Mouse (Mus musculus) CH12.LX (cell line): ENCODE measurements around the gene Tanc1.

Experiments used
- CTCF ChIP-seq, 2 experiments: IDR thresholded peaks in 1 of 2; conservative IDR thresholded peaks in 1 of 2; 2 replicates each; pipeline ENCODE4 v1.5.1; 2011 to 2012; ENCODE audit warnings: low read depth in 2 of 2, low read length in 2 of 2, improper control_type of control experiment in 1 of 2, inconsistent platforms in 1 of 2, mild to moderate bottlenecking in 1 of 2, moderate library complexity in 1 of 2
- EP300 ChIP-seq: IDR thresholded peaks from 2 replicates; pipeline ENCODE4 v1.6.1; 2011; ENCODE audit warnings: low read length, improper control_type of control experiment
- JUND ChIP-seq: conservative IDR thresholded peaks from 2 replicates; pipeline ENCODE4 v1.6.1; 2011; ENCODE audit warnings: low read depth, low read length, improper control_type of control experiment
- MAFK ChIP-seq: IDR thresholded peaks from 2 replicates; pipeline ENCODE4 v1.6.1; 2011; ENCODE audit warnings: low read length, improper control_type of control experiment; ENCODE audit not compliant: insufficient replicate concordance
- MEF2A ChIP-seq: IDR thresholded peaks from 2 replicates; pipeline ENCODE4 v1.6.1; 2014; ENCODE audit warnings: low read depth, mild to moderate bottlenecking, inconsistent platforms, low read length, improper control_type of control experiment, borderline replicate concordance
- POLR2A ChIP-seq: IDR thresholded peaks from 2 replicates; pipeline ENCODE4 v1.6.1; 2011; ENCODE audit warnings: low read depth, mild to moderate bottlenecking, improper control_type of control experiment, low read length
- RCOR1 ChIP-seq: conservative IDR thresholded peaks from 2 replicates; pipeline ENCODE4 v1.6.1; 2012; ENCODE audit warnings: low read depth, mild to moderate bottlenecking, inconsistent platforms, low read length, improper control_type of control experiment
- USF1 ChIP-seq: IDR thresholded peaks from 2 replicates; pipeline ENCODE4 v1.6.1; 2014; ENCODE audit warnings: low read depth, mild to moderate bottlenecking, inconsistent platforms, low read length, improper control_type of control experiment
- ZNF384 ChIP-seq: IDR thresholded peaks from 2 replicates; pipeline ENCODE4 v1.6.1; 2012; ENCODE audit warnings: low read depth, low read length, improper control_type of control experiment, inconsistent platforms

GRCm38 (mm10) chr2:59671671-59672070, 59.8 kb downstream of the Tanc1 start:
- TF ChIP-seq CTCF (conservative IDR thresholded peaks at IDR 0.05 in 1 of 2, IDR thresholded peaks at IDR 0.05 in 1 of 2; ENCODE audit: low read depth in 2 of 2, low read length in 2 of 2): no peak
- TF ChIP-seq EP300: no peak
- TF ChIP-seq MAFK: no peak
- no peak for TF ChIP-seq RCOR1
- TF ChIP-seq MEF2A: no peak
- TF ChIP-seq ZNF384: no peak
- TF ChIP-seq POLR2A: no peak
- TF ChIP-seq USF1: no peak
- TF ChIP-seq JUND: no peak
